Mouse (Mus musculus): ENCODE measurements around the gene H2afy. TPM values are rescaled to one million over a fixed set of nuclear protein-coding genes. Genes with fewer than 3 reads are reported as not detected.

H2afy gene
- 263 to 303 TPM (median 280 TPM) in 4 replicates for total RNA-seq (2023)

DNA sequence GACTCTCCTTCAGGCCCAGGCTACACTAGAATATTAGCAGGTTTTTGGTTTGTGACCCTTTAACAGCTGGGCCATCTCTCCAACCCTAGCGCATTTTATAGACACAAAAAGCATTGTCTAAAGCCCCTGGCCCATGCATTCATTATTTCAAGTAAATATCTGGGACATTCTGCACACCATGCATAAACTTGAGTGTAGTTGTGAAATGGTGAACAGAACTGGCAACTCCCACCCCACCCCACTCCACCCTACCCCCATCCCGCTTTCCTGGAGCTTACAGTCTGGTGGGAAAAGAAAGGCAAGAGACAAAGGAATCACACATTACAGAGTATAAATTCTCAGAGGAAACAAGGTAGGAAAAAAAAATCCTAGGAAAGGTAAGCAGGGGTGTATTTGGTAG, at the start of gene H2afy:
Gene H2afy (minus strand): TSS at position 162 of the 400 bp plus-strand sequence.

DNA sequence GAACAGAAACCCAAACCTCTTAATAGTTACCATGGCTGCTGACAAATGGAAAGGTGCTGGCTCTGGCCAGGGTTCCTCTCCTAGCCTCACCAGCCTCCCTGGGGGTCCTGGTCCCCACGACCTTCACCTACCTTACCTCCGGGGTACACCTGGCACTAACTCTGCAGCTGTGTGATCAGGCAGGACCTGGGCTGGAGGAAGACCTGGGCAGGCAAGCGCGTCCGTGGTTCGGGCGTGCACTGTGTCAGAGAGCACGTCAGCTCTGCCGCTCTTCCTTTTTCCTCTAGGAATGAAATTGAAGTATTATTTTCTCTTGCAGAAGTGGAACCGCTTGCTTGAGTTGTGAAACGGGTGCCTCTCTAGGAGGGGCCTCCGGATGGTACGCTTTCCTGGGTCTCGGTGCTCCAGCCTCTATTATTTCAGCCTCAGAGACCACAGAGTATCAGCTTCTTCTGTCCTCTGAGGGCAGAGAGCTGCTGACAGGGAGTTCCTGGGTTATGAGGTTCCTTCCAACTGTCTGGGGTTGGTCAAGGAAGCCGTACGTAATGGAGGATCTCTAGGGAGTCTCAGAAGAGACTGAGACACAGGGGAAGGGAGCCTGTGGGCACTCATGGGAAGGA, 42.4 kb upstream of the H2afy start, which contains the start of gene Tifab:
Gene Tifab (minus strand): TSS at position 470 of the 620 bp plus-strand sequence.

Other genes with a start within 250 kb of the H2afy start
- 2.4 to 2.8 TPM (median 2.7 TPM) in 4 replicates for gene Tifab, start 42.5 kb upstream of the H2afy start, total RNA-seq (2023)
- gene Neurog1, start 115.8 kb upstream of the H2afy start, total RNA-seq (2023), result not detected in 4 replicates
- gene Cxcl14, start 160.2 kb upstream of the H2afy start, total RNA-seq (2023), result not detected in 4 replicates